Mouse (Mus musculus) right cerebral cortex, postnatal 4 days (tissue): ENCODE data around the gene Sephs2.

Experiments
- DNase-seq: peaks from one replicate; pipeline ENCODE4 v3.0.0-alpha.2; 2022

Gene Sephs2

DNA sequence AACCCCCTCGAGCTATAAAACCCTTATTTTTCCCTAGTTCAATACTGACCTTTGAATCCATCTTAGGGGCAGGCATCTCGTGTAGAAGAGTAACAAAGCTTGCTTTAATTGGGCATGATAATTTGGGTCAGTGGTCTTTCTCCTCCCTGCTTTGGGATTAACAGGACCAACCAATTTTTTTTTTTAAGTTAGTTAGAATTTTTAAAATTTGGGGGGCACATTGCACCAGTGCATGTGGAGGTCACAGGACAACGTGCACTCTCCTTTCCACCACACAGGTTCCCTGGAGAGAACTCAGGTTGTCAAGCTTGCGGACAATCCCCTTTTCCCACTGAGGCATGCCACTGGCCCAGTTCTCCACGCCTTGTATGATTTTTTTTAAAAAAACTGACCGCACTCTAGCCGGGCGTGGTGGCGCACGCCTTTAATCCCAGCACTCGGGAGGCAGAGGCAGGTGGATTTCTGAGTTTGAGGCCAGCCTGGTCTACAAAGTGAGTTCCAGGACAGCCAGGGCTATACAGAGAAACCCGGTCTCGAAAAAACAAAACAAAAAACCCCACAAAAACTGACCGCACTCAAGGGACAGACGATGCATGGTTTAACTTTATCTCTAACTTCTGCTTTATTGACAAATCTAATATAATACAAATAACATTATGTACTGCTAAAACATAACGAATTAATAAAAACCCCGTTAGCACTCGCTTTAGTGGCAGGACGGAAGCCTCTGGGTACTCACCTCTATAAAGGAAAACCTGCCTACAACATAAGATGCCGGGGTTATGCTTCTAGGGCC is 41.8 kb downstream of the Sephs2 start:
- no peak for DNase-seq

DNA sequence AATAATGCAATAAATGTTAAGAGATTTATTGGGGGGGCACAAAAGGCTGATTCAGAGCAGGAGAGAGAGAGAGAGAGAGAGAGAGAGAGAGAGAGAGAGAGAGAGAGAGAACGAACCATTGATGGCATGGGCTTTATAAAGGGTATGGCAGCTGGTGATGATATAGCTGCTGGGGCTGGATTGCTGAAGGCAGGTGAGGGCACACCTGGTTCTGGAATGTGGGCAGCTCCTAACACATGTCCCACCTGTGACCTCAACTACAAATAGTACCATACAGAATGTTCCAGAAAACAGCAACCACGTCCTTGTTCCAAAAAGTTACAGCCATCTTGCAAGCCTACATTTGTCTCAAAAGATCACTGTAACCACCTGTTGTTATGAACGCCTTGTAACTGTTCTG is 42.5 kb downstream of the Sephs2 start:
- no peak for DNase-seq

DNA sequence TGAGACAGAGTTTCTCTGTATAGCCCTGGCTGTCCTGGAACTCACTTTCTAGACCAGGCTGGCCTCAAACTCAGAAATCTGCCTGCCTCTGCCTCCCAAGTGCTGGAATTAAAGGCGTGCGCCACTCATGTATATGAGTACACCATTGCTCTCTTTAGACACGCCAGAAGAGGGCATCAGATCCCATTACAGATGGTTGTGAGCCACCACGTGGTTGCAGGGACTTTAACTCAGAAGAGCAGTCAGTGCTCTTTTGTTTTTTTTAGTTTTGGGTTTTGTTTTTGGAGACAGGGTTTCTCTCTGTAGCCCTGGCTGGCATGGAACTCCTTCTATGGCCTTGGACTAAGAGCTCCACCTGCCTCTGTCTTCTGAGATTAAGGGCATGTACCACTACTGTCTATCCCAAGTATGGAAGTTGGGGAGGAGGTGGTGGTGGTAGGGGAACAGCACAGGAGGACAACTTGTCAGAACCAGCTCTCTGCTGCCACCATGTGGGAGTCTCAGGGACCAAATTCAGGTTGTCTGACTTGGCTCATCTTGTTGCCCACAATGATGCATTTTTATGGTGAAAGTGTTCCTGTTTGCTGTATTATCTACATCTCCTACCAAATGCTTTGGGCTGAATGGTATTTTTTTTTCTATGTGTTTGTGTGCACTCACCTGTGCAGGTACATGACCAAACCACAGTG is 45.1 kb downstream of the Sephs2 start:
- peak; percentile 87 for DNase-seq

DNA sequence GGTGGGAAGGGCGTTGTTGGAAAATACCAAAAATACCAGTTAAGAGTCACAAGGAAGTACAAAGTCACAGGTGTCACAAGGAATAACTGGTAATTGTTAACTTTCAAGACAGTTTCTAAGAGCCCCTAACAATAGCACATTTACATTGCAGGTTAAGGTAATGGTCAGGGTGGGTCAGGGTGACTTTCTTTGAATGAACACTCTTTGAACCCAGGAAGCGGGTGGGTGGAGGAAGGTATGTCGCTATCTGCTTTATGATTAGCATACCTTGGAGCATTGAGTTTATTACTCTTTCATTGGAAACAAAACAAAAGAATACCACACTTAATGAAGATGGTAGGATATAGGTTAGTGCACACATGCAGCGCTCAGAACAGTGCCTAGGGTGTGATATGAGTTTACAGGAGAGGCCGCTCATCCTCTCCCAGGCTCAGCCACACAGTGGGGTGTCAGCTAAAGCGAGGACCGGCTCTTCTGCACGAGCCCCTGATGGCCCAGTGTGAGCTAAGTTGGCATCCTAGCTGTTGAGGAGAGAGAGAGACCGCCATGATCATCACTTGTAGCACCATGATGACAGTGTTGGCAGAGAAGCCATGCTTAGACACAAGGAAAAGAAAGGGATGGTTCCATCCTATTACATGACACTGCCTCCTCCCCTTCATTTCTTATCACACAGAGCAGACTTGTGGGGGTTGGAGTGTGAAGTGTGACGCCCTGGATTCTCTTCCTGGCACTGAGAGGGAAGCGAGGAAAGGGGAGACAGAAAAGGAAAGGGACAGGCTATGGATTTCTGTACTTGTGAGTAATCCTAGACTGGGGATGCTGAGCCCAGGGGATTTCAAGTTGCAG is 48.5 kb downstream of the Sephs2 start:
- no peak for DNase-seq

DNA sequence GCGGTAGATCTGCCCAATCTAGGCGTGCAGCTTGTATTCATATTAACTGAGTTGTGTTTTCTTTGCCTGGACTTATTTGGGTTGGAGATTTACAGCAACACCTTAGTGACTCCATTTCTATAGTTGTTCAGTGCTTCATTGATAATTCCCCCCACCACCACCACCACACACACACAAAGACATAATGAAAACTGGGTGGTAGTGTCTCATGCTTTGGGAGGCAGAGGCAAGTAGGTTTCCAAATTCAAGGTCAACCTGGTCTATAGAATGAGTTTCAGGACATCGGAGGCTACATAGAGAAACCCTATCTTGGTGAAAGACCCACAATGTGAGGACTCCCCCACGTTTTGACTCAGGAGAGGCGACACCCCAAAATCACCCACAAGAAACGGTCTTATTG is 49.2 kb downstream of the Sephs2 start:
- no peak for DNase-seq

DNA sequence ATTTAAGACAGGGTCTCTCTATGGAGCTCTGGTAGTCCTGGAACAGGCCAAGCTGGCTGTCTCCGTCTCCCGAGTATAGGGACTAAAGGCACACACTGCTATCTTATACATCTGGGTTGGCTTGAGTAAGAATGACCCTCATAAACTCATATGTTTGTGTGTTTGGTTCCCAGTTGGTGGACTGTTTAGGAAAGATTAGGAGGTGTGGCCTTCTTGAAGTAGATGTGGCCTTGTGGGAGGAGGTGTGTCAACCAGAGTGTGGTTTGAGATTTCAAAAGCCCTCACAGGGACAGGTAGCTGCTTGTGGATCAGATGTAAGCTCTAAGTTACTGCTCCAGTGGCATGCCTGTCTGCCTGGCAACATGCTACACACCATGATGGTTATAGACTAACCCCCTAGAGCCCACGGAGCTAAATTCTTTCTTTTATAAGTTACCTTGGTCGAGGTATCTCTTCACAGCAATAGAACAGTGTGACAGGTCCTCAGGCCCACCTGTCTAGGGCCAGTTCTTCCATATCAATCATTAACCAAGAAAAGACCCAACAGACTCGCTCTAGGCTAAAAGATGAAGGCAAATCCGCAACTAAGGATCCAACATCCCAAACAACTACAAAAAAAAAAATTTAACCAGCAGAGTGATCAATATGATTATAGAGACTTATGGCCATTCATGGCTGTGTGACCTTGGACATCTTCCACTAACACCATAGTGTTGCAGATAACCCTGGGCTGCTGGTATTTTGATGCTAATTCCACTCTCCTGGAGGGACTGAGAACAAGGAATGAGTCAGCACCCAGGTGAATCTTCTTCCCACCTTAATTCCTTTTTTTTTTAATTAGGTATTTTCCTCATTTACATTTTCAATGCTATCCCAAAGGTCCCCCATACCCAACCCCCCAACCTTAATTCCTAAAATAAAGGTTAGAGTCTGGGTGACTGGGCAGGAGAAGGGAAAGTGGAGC is 50.1 kb downstream of the Sephs2 start:
- no peak for DNase-seq

DNA sequence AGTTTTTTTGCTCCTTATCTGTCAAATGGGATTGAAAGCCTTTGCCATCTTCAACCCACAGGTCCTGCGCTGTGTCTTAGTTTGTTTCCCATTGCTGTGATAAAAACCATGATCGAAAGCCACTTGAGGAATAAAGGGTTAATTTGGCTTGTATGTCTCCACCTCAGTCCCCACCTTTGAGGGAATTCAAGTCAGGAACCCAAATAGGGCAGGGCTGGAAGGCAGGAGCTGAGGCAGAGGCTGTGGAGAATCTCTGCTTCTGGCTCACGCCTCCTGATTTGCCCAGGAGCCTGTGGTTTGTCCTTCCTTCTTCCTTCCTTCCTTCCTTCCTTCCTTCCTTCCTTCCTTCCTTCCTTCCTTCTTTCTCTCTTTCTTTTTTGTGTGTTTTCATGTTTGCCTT is 50.7 kb downstream of the Sephs2 start:
- DNase-seq: no peak
